Mouse (Mus musculus) midbrain, embryonic 10.5 days (tissue): Measurements from ENCODE around the gene Gm1123. TPM values are rescaled to one million over a fixed set of nuclear protein-coding genes. Genes with fewer than 3 reads are reported as not detected.

Source experiments
- DNase-seq: peaks from one replicate; pipeline ENCODE4 v3.0.0-alpha.2; 2017; ENCODE audit warnings: low spot score
- H3K27ac ChIP-seq: fragments of 300-500 bp; sonication (generic); replicated peaks from 2 replicates; pipeline ENCODE4 v1.5.1; 2016; ENCODE audit warnings: mild to moderate bottlenecking
- H3K27me3 ChIP-seq: fragments of 300-500 bp; sonication (generic); 2 replicates; pipeline ENCODE4 v1.6.1; 2016; ENCODE audit warnings: low read depth, mild to moderate bottlenecking; ENCODE audit not compliant: poor library complexity, severe bottlenecking
- H3K36me3 ChIP-seq: fragments of 300-500 bp; sonication (generic); 2 replicates; pipeline ENCODE4 v1.6.1; 2016; ENCODE audit warnings: mild to moderate bottlenecking, moderate library complexity
- H3K4me1 ChIP-seq: fragments of 300-500 bp; sonication (generic); 2 replicates; pipeline ENCODE4 v1.6.1; 2016
- H3K4me3 ChIP-seq: fragments of 300-500 bp; sonication (generic); 2 replicates; pipeline ENCODE4 v1.5.1; 2016; ENCODE audit warnings: mild to moderate bottlenecking, moderate library complexity
- H3K9me3 ChIP-seq: fragments of 300-500 bp; sonication (generic); replicated peaks from 2 replicates; pipeline ENCODE4 v1.6.1; 2016; ENCODE audit warnings: mild to moderate bottlenecking
- WGBS: fragments of 180-500 bp; shearing (Covaris S2); methylation state at CpG from one replicate; pipeline ENCODE4 v1.1.7; 2016; 5-methylcytosine and 5-hydroxymethylcytosine counted together
- polyA plus RNA-seq: library from polyadenylated mRNA; unstranded; fragments of >200 nt; fragmentation: Nextera tagmentation; extraction: Ambion mirVana; gene quantifications from 2 replicates; pipeline ENCODE4 v1.2.1, GENCODE M21; 2016

Gene Gm1123
- polyA plus RNA-seq, 1 experiment from 2014 or later, result not detected

DNA sequence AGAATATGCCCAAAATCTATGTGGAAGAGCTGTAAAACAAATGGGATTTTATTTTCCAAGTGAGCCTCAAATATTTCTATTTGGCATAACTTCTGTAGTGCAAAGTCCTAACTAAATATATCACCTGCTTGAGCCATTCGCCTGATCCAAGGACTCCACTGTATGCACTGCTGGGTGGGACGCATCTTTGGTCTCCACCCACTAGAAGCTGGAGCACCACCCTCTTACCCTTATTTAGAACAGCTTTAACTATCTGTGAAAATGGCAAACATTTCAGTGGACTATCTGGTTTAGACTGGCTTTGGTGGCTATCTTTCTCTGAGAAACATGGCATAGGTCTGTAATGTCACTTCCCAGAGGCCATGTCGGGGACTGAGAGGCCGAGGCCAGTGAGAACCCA, 7.1 kb upstream of the Gm1123 start:
- H3K27ac ChIP-seq, result no peak overlapping the region
- 94% methylated on average over 4 of the region's 4 CpGs for WGBS
- H3K27me3 ChIP-seq, result no peaks in the 10 kb centered on the region
- DNase-seq, result no peak
- H3K4me1 ChIP-seq, result peaks cover 4% of the 10 kb centered on the region; the same call in 1 of the 2 replicates
- no peaks in the 10 kb centered on the region for H3K9me3 ChIP-seq
- peaks cover 35% of the 10 kb centered on the region for H3K36me3 ChIP-seq
- no peak overlapping the region for H3K4me3 ChIP-seq

DNA sequence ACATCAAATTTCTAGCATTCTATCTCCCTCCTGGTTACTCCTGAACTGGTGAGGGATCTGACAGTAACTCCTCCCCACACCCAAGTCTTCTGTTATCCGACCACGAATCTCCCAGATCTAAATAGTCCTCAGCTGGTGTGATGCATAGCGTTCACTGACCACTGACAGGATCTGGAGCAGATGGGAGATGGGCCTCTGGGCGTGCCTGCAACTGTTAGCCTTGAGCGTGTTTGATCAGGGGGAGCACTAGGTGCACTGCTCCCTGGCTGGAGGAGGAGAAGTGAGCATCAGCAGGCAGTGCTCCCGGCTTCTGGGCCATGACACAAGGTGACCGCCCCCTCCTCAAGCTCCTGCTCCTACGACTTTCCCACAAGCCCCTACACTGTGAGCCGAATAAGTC, 6.5 kb upstream of the Gm1123 start:
- Histone ChIP-seq H3K4me1 (peaks cover 4% of the 10 kb centered on the region; the same call in 1 of the 2 replicates), H3K4me3 (no peak overlapping the region), H3K9me3 (no peaks in the 10 kb centered on the region), H3K27me3 (no peaks in the 10 kb centered on the region), H3K27ac (no peak overlapping the region), H3K36me3 (peaks cover 35% of the 10 kb centered on the region)
- no peak for DNase-seq
- WGBS, result 89% methylated on average over 9 of the region's 9 CpGs

GRCm38 (mm10) chr9:99034111-99034510, 1.4 kb downstream of the Gm1123 start:
- no peaks in the 10 kb centered on the region for H3K4me1 ChIP-seq
- WGBS, result 90% methylated on average over 8 of the region's 8 CpGs
- DNase-seq, result no peak
- peaks cover 3% of the 10 kb centered on the region; the same call in 1 of the 2 replicates for H3K36me3 ChIP-seq
- H3K9me3 ChIP-seq, result no peaks in the 10 kb centered on the region
- no peak overlapping the region for H3K27ac ChIP-seq
- no peaks in the 10 kb centered on the region for H3K27me3 ChIP-seq
- no peak overlapping the region for H3K4me3 ChIP-seq

DNA sequence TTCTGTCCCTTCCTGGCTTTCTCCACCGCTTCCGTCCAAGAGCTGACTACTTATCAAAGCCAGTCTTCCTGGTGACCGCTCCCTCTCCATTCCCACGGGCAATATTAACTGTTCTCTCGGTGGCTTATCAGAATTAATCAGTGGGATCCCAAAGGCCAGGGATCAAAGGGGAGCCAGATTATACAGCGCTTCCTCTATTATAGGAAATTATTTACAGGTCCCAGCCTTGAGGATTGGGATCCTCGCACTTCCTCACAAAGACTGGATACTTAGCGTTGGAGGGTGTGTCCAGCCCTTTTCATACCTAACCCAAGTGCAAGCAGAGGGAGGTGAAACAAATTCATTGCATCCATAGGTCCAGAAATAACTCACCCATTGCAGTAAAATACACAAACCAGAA, 3.5 kb downstream of the Gm1123 start:
- 0 out of 2 replicates have a peak, but pooled peaks cover 3% of the 10 kb centered on the region for H3K36me3 ChIP-seq
- WGBS, result 90% methylated on average over 8 of the region's 8 CpGs
- no peak for DNase-seq

GRCm38 (mm10) chr9:99021751-99022150, 13.8 kb downstream of the Gm1123 start:
- no peak overlapping the region for H3K4me3 ChIP-seq
- H3K27me3 ChIP-seq, result no peaks in the 10 kb centered on the region
- no peak for DNase-seq
- no peaks in the 10 kb centered on the region for H3K36me3 ChIP-seq
- H3K9me3 ChIP-seq, result no peaks in the 10 kb centered on the region
- no peaks in the 10 kb centered on the region for H3K4me1 ChIP-seq
- 86% methylated on average over 4 of the region's 4 CpGs for WGBS
- no peak overlapping the region for H3K27ac ChIP-seq

More for the DNA sequence above, 3.5 kb downstream of the Gm1123 start:
- H3K27me3 ChIP-seq, result no peaks in the 10 kb centered on the region
- H3K4me3 ChIP-seq, result no peak overlapping the region
- no peaks in the 10 kb centered on the region for H3K4me1 ChIP-seq
- H3K27ac ChIP-seq, result no peak overlapping the region
- no peaks in the 10 kb centered on the region for H3K9me3 ChIP-seq

GRCm38 (mm10) chr9:99021166-99021565, 14.3 kb downstream of the Gm1123 start:
- no peak overlapping the region for H3K4me3 ChIP-seq
- no peak overlapping the region for H3K27ac ChIP-seq
- no peaks in the 10 kb centered on the region for H3K4me1 ChIP-seq
- WGBS, result 29% methylated on average over 5 of the region's 5 CpGs
- H3K36me3 ChIP-seq, result no peaks in the 10 kb centered on the region
- no peaks in the 10 kb centered on the region for H3K27me3 ChIP-seq
- no peaks in the 10 kb centered on the region for H3K9me3 ChIP-seq
- no peak for DNase-seq

GRCm38 (mm10) chr9:99017679-99018078, 17.8 kb downstream of the Gm1123 start:
- DNase-seq, result no peak
- Histone ChIP-seq H3K27ac (no peak overlapping the region), H3K4me1 (no peaks in the 10 kb centered on the region), H3K27me3 (no peaks in the 10 kb centered on the region), H3K9me3 (no peaks in the 10 kb centered on the region), H3K4me3 (no peak overlapping the region), H3K36me3 (no peaks in the 10 kb centered on the region)
- 87% methylated on average over 6 of the region's 6 CpGs for WGBS

DNA sequence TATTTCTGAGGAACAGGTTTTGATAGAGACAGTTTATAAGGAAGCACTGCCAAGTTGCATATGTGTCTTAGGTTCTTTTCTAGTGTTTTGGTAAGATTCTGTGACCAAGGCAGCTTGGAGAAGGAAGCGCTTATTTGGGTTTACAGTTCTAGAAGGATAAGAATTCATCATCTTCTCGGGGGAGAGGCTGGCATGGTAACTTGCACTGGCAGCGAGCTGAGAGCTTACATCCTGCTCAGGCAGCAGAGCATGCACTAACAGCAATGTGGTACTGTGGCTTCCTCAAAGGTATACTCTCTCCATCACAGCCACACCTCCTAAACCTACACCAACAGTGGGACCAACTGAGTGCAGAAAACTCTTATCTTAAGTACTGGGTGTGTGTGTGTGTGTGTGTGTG, 18.8 kb downstream of the Gm1123 start:
- H3K4me3 ChIP-seq, result no peak overlapping the region

DNA sequence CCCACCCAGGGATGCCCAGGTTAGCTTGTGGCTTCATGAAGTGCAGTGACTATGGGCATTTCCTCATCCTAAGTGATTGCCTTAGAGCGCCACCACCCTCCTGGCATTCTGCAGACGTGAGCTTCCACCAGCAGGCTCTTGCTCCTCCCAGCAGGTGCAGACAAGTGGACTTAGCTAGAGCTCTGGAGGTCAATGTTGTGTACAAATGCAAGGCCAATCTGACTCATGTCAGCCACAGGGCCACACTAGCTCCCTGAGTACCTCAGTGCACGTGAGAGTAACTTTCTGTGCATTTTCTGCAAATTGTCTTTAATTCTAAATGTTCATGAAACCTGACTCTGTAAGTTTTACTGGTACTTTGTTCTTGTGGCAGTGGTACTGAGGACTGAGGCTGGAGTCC, 19.2 kb downstream of the Gm1123 start:
- no peaks in the 10 kb centered on the region for H3K36me3 ChIP-seq
- H3K4me3 ChIP-seq, result no peak overlapping the region
- DNase-seq, result no peak
- no peaks in the 10 kb centered on the region for H3K9me3 ChIP-seq
- no peaks in the 10 kb centered on the region for H3K4me1 ChIP-seq
- H3K27ac ChIP-seq, result no peak overlapping the region
- no peaks in the 10 kb centered on the region for H3K27me3 ChIP-seq
- WGBS, result 76% methylated on average over 3 of the region's 3 CpGs

More for the DNA sequence above, 18.8 kb downstream of the Gm1123 start:
- H3K27me3 ChIP-seq, result no peaks in the 10 kb centered on the region
- H3K9me3 ChIP-seq, result no peaks in the 10 kb centered on the region
- no peaks in the 10 kb centered on the region for H3K4me1 ChIP-seq
- 90% methylated on average over 3 of the region's 3 CpGs for WGBS
- no peak for DNase-seq
- H3K36me3 ChIP-seq, result no peaks in the 10 kb centered on the region
- H3K27ac ChIP-seq, result no peak overlapping the region

GRCm38 (mm10) chr9:99009898-99010199, 25.7 kb downstream of the Gm1123 start:
- no peak for DNase-seq
- WGBS, result 97% methylated on average over 3 of the region's 3 CpGs
- no peaks in the 10 kb centered on the region for H3K4me1 ChIP-seq
- H3K27me3 ChIP-seq, result no peaks in the 10 kb centered on the region
- H3K27ac ChIP-seq, result no peak overlapping the region
- H3K36me3 ChIP-seq, result peaks cover 14% of the 10 kb centered on the region
- no peak overlapping the region for H3K4me3 ChIP-seq
- H3K9me3 ChIP-seq, result no peaks in the 10 kb centered on the region

DNA sequence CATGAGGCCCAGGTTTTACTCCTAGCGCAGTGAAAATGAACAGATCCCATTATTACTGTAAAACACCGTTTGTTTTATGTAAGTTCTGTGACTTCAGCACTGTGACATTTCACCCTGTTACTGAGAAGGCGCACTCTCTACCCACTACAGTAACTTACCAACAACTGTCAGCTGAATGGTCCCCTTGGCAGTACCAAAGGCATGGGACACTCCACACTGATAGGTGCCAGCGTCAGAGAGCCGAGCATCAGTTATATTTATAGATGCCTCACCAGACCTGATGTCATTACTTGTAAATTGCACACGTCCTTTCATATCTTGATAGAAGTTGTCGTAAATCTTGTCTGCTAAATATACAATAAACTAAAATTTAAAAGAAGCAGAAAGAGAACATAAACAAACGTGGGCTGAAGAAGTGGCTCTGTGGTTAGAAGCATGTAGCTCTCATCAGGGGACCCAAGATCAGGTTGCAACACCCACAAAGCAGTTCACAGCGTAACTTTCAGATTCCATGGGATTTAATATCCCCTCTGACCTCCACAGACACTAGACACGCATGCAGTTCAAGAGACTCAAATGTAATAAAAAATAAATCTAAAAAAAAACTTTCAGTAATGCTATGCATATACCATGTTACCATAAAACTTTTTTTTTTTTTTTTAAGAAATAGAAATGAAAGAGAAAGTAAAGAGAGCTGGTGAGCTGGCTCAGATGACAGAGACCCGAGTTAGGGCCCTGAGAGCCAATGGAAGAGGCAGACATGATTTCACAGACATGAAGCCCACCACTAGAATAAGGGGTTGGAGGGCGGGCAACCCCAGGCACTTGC, 26.2 kb downstream of the Gm1123 start:
- WGBS, result 86% methylated on average over 12 of the region's 12 CpGs
- Histone ChIP-seq H3K36me3 (peaks cover 19% of the 10 kb centered on the region), H3K27ac (no peak overlapping the region), H3K4me3 (no peak overlapping the region), H3K9me3 (no peaks in the 10 kb centered on the region), H3K4me1 (no peaks in the 10 kb centered on the region), H3K27me3 (no peaks in the 10 kb centered on the region)
- DNase-seq, result no peak

GRCm38 (mm10) chr9:99001326-99001725, 34.2 kb downstream of the Gm1123 start:
- Histone ChIP-seq H3K27me3 (no peaks in the 10 kb centered on the region), H3K4me3 (no peak overlapping the region), H3K4me1 (no peaks in the 10 kb centered on the region), H3K27ac (no peak overlapping the region), H3K9me3 (no peaks in the 10 kb centered on the region), H3K36me3 (peaks cover 66% of the 10 kb centered on the region)
- DNase-seq, result no peak
- 92% methylated on average over 6 of the region's 6 CpGs for WGBS

GRCm38 (mm10) chr9:98999881-99000339, 35.6 kb downstream of the Gm1123 start:
- Histone ChIP-seq H3K27me3 (no peaks in the 10 kb centered on the region), H3K9me3 (no peaks in the 10 kb centered on the region), H3K4me3 (no peak overlapping the region), H3K4me1 (no peaks in the 10 kb centered on the region), H3K36me3 (peaks cover 61% of the 10 kb centered on the region), H3K27ac (no peak overlapping the region)
- 89% methylated on average over 9 of the region's 9 CpGs for WGBS
- no peak for DNase-seq
